Mouse (Mus musculus) embryonic facial prominence, embryonic 14.5 days (tissue): Measurements from ENCODE around the gene Spcs2. TPM values are rescaled to one million over a fixed set of nuclear protein-coding genes. Genes with fewer than 3 reads are reported as not detected.

Experiments used
- ATAC-seq: fragments of 200-750 bp; cut with Nextera tagmentation; 2 replicates; pipeline ENCODE4 v1.8.0; 2017; ENCODE audit warnings: low read depth, moderate number of reproducible peaks, moderate TSS enrichment
- DNase-seq: peaks from one replicate; pipeline ENCODE4 v3.0.0-alpha.2; 2015; ENCODE audit warnings: low spot score
- H3K27ac ChIP-seq: fragments of 300-500 bp; sonication (generic); replicated peaks from 2 replicates; pipeline ENCODE4 v1.5.1; 2014; ENCODE audit warnings: low read depth, mild to moderate bottlenecking, low read length, moderate library complexity
- H3K27me3 ChIP-seq: fragments of 300-500 bp; sonication (generic); replicated peaks from 2 replicates; pipeline ENCODE4 v1.6.1; 2014; ENCODE audit warnings: low read length; ENCODE audit not compliant: control insufficient read depth, insufficient read depth
- H3K36me3 ChIP-seq: fragments of 300-500 bp; sonication (generic); 2 replicates; pipeline ENCODE4 v1.6.1; 2014; ENCODE audit warnings: low read length, mixed read lengths; ENCODE audit not compliant: control insufficient read depth, insufficient read depth
- H3K4me1 ChIP-seq: fragments of 300-500 bp; sonication (generic); 2 replicates; pipeline ENCODE4 v1.6.1; 2014; ENCODE audit warnings: antibody characterized with exemption, low read length; ENCODE audit not compliant: control insufficient read depth, insufficient read depth
- H3K4me2 ChIP-seq: fragments of 300-500 bp; sonication (generic); 2 replicates; pipeline ENCODE4 v1.6.1; 2014; ENCODE audit warnings: low read depth, mild to moderate bottlenecking, low read length, moderate library complexity, mixed read lengths
- H3K4me3 ChIP-seq: fragments of 300-500 bp; sonication (generic); 2 replicates; pipeline ENCODE4 v1.5.1; 2014; ENCODE audit warnings: low read depth, mild to moderate bottlenecking, low read length
- H3K9ac ChIP-seq: fragments of 300-500 bp; sonication (generic); 2 replicates; pipeline ENCODE4 v1.6.1; 2014; ENCODE audit warnings: low read depth, mild to moderate bottlenecking, low read length, moderate library complexity, mixed read lengths
- H3K9me3 ChIP-seq: fragments of 300-500 bp; sonication (generic); 2 replicates; pipeline ENCODE4 v1.6.1; 2016; ENCODE audit warnings: low read length; ENCODE audit not compliant: control insufficient read depth
- whole genome bisulfite sequencing: fragments of 180-500 bp; shearing (Covaris S2); extraction: QIAGEN DNeasy Blood & Tissue Kit; methylation state at CpG from one replicate; pipeline ENCODE4 v1.1.7; 2014; 5-methylcytosine and 5-hydroxymethylcytosine counted together
- polyA plus RNA-seq: library from polyadenylated mRNA; unstranded; fragments of >200 nt; fragmentation: Nextera tagmentation; extraction: Ambion mirVana; gene quantifications from 2 replicates; pipeline ENCODE4 v1.2.1, GENCODE M21; 2014

Spcs2 gene
- polyA plus RNA-seq, 1 experiment from 2014 or later = 303 TPM

- peak; percentile 53 for ATAC-seq
- DNase-seq = peak; percentile 41
These were observed 67.9 kb downstream of the Spcs2 start for GRCm38 (mm10) chr7:99795192-99795981.

GRCm38 (mm10) chr7:99794096-99794495 lies 69.2 kb downstream of the Spcs2 start:
- Histone ChIP-seq H3K27me3 (no peaks in the 10 kb centered on the region), H3K9me3 (no peaks in the 10 kb centered on the region), H3K4me3 (no peak overlapping the region), H3K27ac (no peak overlapping the region), H3K36me3 (no peaks in the 10 kb centered on the region), H3K9ac (no peak overlapping the region), H3K4me1 (0 out of 2 replicates have a peak, but pooled peaks cover 5% of the 10 kb centered on the region), H3K4me2 (no peak overlapping the region)
- ATAC-seq = no peak
- WGBS = 47% methylated on average over 2 of the region's 2 CpGs
- DNase-seq = no peak

More at GRCm38 (mm10) chr7:99795192-99795981, 67.9 kb downstream of the Spcs2 start:
- H3K4me1 ChIP-seq = 0 out of 2 replicates have a peak, but pooled peaks cover 5% of the 10 kb centered on the region
- no peak overlapping the region for H3K27ac ChIP-seq
- 15% methylated on average over 16 of the region's 17 CpGs for WGBS
- H3K27me3 ChIP-seq = no peaks in the 10 kb centered on the region
- no peak overlapping the region for H3K9ac ChIP-seq
- H3K4me2 ChIP-seq = peak overlapping the region; percentile 11; the same call in 1 of the 2 replicates
- H3K36me3 ChIP-seq = no peaks in the 10 kb centered on the region
- H3K9me3 ChIP-seq = no peaks in the 10 kb centered on the region
- H3K4me3 ChIP-seq = no peak overlapping the region

DNA sequence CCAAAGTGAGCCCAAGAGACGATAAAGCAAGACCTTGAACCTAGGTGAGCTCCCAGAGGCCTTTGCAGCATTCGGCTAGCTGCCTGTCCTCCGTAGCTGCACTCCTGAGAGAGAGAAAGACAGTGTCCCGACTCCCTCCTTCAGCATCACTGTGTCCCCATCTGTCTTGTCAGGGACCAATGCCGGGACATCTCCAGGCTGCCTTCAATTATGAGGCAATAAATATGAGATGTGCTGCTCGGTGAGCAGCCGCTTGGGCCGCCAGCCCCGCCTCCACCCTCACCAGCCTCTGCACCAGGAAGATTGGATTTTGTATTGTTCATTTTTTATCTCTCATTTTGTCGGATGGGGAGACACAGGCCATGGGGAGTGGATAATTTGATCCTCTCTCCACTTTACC lies 72.4 kb downstream of the Spcs2 start:
- WGBS = 78% methylated on average over 10 of the region's 10 CpGs
- no peak overlapping the region for H3K4me2 ChIP-seq
- H3K4me1 ChIP-seq = 0 out of 2 replicates have a peak, but pooled peaks cover 14% of the 10 kb centered on the region
- H3K27ac ChIP-seq = no peak overlapping the region
- no peaks in the 10 kb centered on the region for H3K36me3 ChIP-seq
- no peak overlapping the region for H3K4me3 ChIP-seq
- H3K9me3 ChIP-seq = no peaks in the 10 kb centered on the region
- no peak for ATAC-seq
- H3K9ac ChIP-seq = no peak overlapping the region
- no peak for DNase-seq
- no peaks in the 10 kb centered on the region for H3K27me3 ChIP-seq

GRCm38 (mm10) chr7:99788563-99788962 lies 74.7 kb downstream of the Spcs2 start:
- Histone ChIP-seq H3K27me3 (no peaks in the 10 kb centered on the region), H3K4me1 (0 out of 2 replicates have a peak, but pooled peaks cover 9% of the 10 kb centered on the region), H3K9me3 (no peaks in the 10 kb centered on the region), H3K9ac (no peak overlapping the region), H3K4me3 (no peak overlapping the region), H3K27ac (no peak overlapping the region), H3K4me2 (no peak overlapping the region), H3K36me3 (no peaks in the 10 kb centered on the region)
- DNase-seq = peak; percentile 42
- 29% methylated on average over 5 of the region's 5 CpGs for WGBS
- 0 out of 2 replicates have a peak, but pooled peaks have one; percentile 7 for ATAC-seq

DNA sequence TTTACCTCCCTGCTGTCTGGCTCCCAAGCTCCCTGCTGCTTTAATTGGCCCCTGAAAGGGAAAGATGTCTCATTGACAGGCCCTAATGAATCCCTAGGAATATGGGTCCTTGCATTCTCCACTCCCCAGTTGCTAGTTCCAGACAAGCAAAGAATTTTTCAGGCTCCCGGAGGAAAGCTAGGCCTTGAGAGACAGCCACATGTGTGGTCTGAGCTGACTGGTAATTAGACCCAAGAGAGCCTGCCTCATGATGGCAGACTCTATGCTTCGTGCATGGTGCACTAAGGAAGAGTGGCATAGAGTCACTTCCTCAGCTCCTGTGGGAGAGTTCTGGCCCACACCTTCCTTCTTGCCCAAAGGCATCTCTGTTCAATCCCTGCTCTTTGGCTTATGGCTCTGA lies 75.3 kb downstream of the Spcs2 start:
- Histone ChIP-seq H3K27me3 (no peaks in the 10 kb centered on the region), H3K27ac (no peak overlapping the region), H3K4me1 (0 out of 2 replicates have a peak, but pooled peaks cover 9% of the 10 kb centered on the region), H3K4me3 (no peak overlapping the region), H3K4me2 (no peak overlapping the region), H3K36me3 (no peaks in the 10 kb centered on the region), H3K9me3 (no peaks in the 10 kb centered on the region), H3K9ac (no peak overlapping the region)
- WGBS = 22% methylated on average over 2 of the region's 2 CpGs
- peak; percentile 52 for DNase-seq
- peak; percentile 82 for ATAC-seq

Other genes with a start within 250 kb of the Spcs2 start
- 2.0 and 2.5 TPM in 2 replicates for gene Tpbgl, start 236.4 kb downstream of the Spcs2 start, polyA plus RNA-seq
- 3.9 TPM in 2 replicates for gene Slco2b1, start 152.1 kb downstream of the Spcs2 start, polyA plus RNA-seq
- not detected in 2 replicates for gene Olfr520, start 133.2 kb downstream of the Spcs2 start, polyA plus RNA-seq
- gene Olfr521, start 100.0 kb downstream of the Spcs2 start, polyA plus RNA-seq = not detected in 2 replicates
- 1.7 and 1.9 TPM in 2 replicates for gene Neu3, start 35.0 kb downstream of the Spcs2 start, polyA plus RNA-seq
- 0.42 and 0.55 TPM in 2 replicates for gene Xrra1, start 4.3 kb downstream of the Spcs2 start, polyA plus RNA-seq
- 5.9 and 6.4 TPM in 2 replicates for gene Rnf169, start 117.0 kb upstream of the Spcs2 start, polyA plus RNA-seq
- gene Chrdl2, start 142.7 kb upstream of the Spcs2 start, polyA plus RNA-seq = 1.9 and 2.0 TPM in 2 replicates